Mouse (Mus musculus) hindbrain, embryonic 15.5 days (tissue): ENCODE measurements at regions not wholly inside any gene's neighbourhood (a gene's known extent, or its start where the extent isn't known, plus 50 kb on each side); places are given as distances from the start of the nearest gene placed in this dataset.

Experiments
- ATAC-seq: fragments of 200-750 bp; cut with Nextera tagmentation; 2 replicates; pipeline ENCODE4 v1.8.0; 2017; ENCODE audit warnings: low read depth, moderate number of reproducible peaks, moderate TSS enrichment; ENCODE audit not compliant: low FRiP score
- H3K27ac ChIP-seq: fragments of 300-500 bp; sonication (generic); replicated peaks from 2 replicates; pipeline ENCODE4 v1.5.1; 2015; ENCODE audit warnings: mild to moderate bottlenecking, inconsistent platforms
- H3K27me3 ChIP-seq: fragments of 300-500 bp; sonication (generic); 2 replicates; pipeline ENCODE4 v1.6.1; 2015; ENCODE audit warnings: control low read depth, inconsistent platforms
- H3K36me3 ChIP-seq: fragments of 300-500 bp; sonication (generic); 2 replicates; pipeline ENCODE4 v1.6.1; 2015; ENCODE audit warnings: control low read depth, inconsistent platforms
- H3K4me1 ChIP-seq: fragments of 300-500 bp; sonication (generic); replicated peaks from 2 replicates; pipeline ENCODE4 v1.6.1; 2015; ENCODE audit warnings: control low read depth, inconsistent platforms
- H3K4me2 ChIP-seq: fragments of 300-500 bp; sonication (generic); 2 replicates; pipeline ENCODE4 v1.6.1; 2015; ENCODE audit warnings: moderate library complexity, mild to moderate bottlenecking, inconsistent platforms
- H3K4me3 ChIP-seq: fragments of 300-500 bp; sonication (generic); 2 replicates; pipeline ENCODE4 v1.5.1; 2015; ENCODE audit warnings: mild to moderate bottlenecking, inconsistent platforms
- H3K9ac ChIP-seq: fragments of 300-500 bp; sonication (generic); 2 replicates; pipeline ENCODE4 v1.6.1; 2015; ENCODE audit warnings: inconsistent platforms
- H3K9me3 ChIP-seq: fragments of 300-500 bp; sonication (generic); 2 replicates; pipeline ENCODE4 v1.6.1; 2016; ENCODE audit warnings: control low read depth, inconsistent platforms
- WGBS: fragments of 180-500 bp; shearing (Covaris S2); methylation state at CpG from one replicate; pipeline ENCODE4 v1.1.7; 2015; 5-methylcytosine and 5-hydroxymethylcytosine counted together

GRCm38 (mm10) chr7:129169971-129170370, 86.9 kb upstream of the Plpp4 start:
- Histone ChIP-seq H3K9ac (no peak overlapping the region), H3K9me3 (no peaks in the 10 kb centered on the region), H3K4me1 (no peaks in the 10 kb centered on the region), H3K27ac (no peak overlapping the region), H3K27me3 (no peaks in the 10 kb centered on the region), H3K4me2 (no peak overlapping the region), H3K36me3 (no peaks in the 10 kb centered on the region), H3K4me3 (no peak overlapping the region)
- 90% methylated on average over 7 of the region's 7 CpGs for WGBS
- no peak for ATAC-seq

DNA sequence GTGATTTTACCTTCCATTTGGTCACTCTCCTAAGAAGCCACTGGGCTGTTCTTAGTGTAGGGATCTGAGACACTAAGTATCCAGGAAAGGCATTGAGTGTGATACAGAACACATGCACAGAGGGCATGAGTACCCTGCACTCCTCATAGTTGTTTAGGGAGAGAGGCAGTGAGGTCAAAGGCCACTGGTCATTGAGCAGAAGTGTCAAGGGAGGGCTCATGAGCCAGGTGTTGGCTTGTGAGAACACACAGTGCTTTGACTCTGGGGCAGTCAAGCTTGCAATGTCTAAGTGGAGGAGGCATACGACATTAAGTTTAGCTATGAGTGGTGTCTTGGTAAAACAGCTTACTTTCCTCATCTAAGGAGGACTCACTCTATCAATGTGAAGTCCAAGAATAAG, 65.9 kb upstream of the Plpp4 start:
- H3K27me3 ChIP-seq = no peaks in the 10 kb centered on the region
- no peak overlapping the region for H3K4me3 ChIP-seq
- H3K4me2 ChIP-seq = no peak overlapping the region
- WGBS = 87% methylated on average over 1 of the region's 1 CpGs
- ATAC-seq = no peak
- H3K4me1 ChIP-seq = no peaks in the 10 kb centered on the region
- no peak overlapping the region for H3K9ac ChIP-seq
- no peaks in the 10 kb centered on the region for H3K36me3 ChIP-seq
- H3K9me3 ChIP-seq = no peaks in the 10 kb centered on the region
- H3K27ac ChIP-seq = no peak overlapping the region

DNA sequence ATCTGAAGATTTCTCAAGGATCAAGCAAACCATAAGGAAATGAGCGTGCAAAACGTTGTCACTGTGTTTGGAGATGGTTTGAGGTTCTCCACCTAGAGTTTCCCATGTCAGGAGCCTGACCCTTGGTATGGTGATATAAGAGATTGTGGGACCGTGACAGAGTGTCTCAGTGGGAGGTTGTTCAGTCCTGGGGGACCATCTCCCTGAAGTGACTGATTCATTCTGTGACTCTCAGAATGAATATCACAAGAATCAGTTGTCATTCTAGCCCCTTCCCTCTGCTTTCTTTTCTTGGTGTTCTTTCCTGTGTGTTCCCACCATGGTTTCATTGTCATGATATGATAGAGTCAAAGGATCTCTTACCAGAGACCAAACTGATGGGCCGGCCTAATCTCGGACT, 49.8 kb upstream of the Plpp4 start:
- H3K9ac ChIP-seq = no peak overlapping the region
- no peaks in the 10 kb centered on the region for H3K9me3 ChIP-seq
- H3K27me3 ChIP-seq = no peaks in the 10 kb centered on the region
- H3K36me3 ChIP-seq = no peaks in the 10 kb centered on the region
- ATAC-seq = no peak
- no peaks in the 10 kb centered on the region for H3K4me1 ChIP-seq
- H3K4me2 ChIP-seq = no peak overlapping the region
- H3K4me3 ChIP-seq = no peak overlapping the region
- no peak overlapping the region for H3K27ac ChIP-seq
- 73% methylated on average over 5 of the region's 5 CpGs for WGBS
